In the genomic region with DNA sequence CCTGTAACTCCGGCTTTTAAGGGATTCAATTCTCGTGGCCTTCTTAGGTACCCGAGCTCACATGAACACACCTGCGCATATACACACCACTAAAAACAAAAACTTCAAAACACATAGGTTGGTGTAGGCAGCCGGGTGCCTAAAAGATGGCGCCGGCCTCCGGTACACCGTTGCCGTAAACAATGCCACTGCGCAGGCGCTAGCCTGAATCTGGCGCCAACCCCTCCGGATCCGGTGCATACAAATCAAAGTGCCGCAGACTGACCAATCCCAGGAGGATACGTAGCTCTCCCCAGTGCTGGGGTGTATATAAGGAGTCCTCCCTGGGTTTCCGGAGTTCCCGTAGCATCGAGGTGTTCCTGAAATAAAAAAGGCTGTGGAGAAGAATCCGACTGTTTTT, we compare ENCODE assay signal across 18 mouse cellular contexts.
"Had no signal": no experiment of that assay in that cellular context is flagged by ENCODE, and none has a peak within 500 bp of the region (broad histone marks: within the 10 kb centered on the region; RNA-seq: fewer than 3 reads in every experiment).

No protein-coding gene starts in this region.

- H3K4me2 ChIP-seq: liver, embryonic 11.5 days; liver, embryonic 15.5 days; lung, embryonic 15.5 days; midbrain, embryonic 11.5 days; midbrain, embryonic 15.5 days had no signal

- DNase-seq: kidney, adult 2 months; kidney, postnatal 25 days; layer of hippocampus, adult 9-11 months; lung, adult 18-20 months; lung, postnatal 10 days; lung, postnatal 36 days; thymus, adult 18-20 months; thymus, postnatal 36 days had no signal

- H3K27me3 ChIP-seq: liver, embryonic 15.5 days; lung, embryonic 15.5 days; midbrain, embryonic 15.5 days had no signal

- H3K9me3 ChIP-seq: liver, embryonic 15.5 days; lung, embryonic 15.5 days; midbrain, embryonic 15.5 days had no signal

- H3K4me3 ChIP-seq: layer of hippocampus, adult 2 months; left cerebral cortex, adult 2 months; liver, embryonic 15.5 days; lung, embryonic 15.5 days; megakaryocyte, embryonic 14.5 days; midbrain, embryonic 15.5 days had no signal

- H3K27ac ChIP-seq: kidney, postnatal 0 days; layer of hippocampus, adult 2 months; left cerebral cortex, adult 2 months; liver, embryonic 15.5 days; lung, embryonic 15.5 days; midbrain, embryonic 15.5 days had no signal

- ATAC-seq: intestine, postnatal 0 days; midbrain, embryonic 15.5 days had no signal

- H3K36me3 ChIP-seq: liver, embryonic 15.5 days; lung, embryonic 15.5 days; midbrain, embryonic 15.5 days had no signal

- H3K9ac ChIP-seq: liver, embryonic 15.5 days; lung, embryonic 15.5 days; midbrain, embryonic 15.5 days had no signal

- H3K4me1 ChIP-seq: liver, embryonic 15.5 days; lung, embryonic 15.5 days; megakaryocyte, embryonic 14.5 days; midbrain, embryonic 15.5 days had no signal
